Mouse (Mus musculus) midbrain, embryonic 11.5 days (tissue): ENCODE data around the gene Cdkn1a. TPM values are rescaled to one million over a fixed set of nuclear protein-coding genes. Genes with fewer than 3 reads are reported as not detected.

Experiments used
- ATAC-seq: fragments of 200-750 bp; cut with Nextera tagmentation; 2 replicates; pipeline ENCODE4 v1.8.0; 2017; ENCODE audit warnings: moderate TSS enrichment, moderate library complexity; ENCODE audit not compliant: low FRiP score
- DNase-seq: peaks from one replicate; pipeline ENCODE4 v3.0.0; 2015; ENCODE audit warnings: low spot score; ENCODE audit errors: missing footprints
- H3K27ac ChIP-seq: fragments of 300-500 bp; sonication (generic); 2 replicates; pipeline ENCODE4 v1.5.1; 2014; ENCODE audit warnings: low read depth, low read length
- H3K27me3 ChIP-seq: fragments of 300-500 bp; sonication (generic); 2 replicates; pipeline ENCODE4 v1.6.1; 2014; ENCODE audit warnings: mild to moderate bottlenecking, low read length, moderate library complexity, mixed read lengths; ENCODE audit not compliant: control insufficient read depth, insufficient read depth
- H3K36me3 ChIP-seq: fragments of 300-500 bp; sonication (generic); 2 replicates; pipeline ENCODE4 v1.6.1; 2014; ENCODE audit warnings: mild to moderate bottlenecking, low read length, moderate library complexity, mixed read lengths; ENCODE audit not compliant: control insufficient read depth, insufficient read depth
- H3K4me1 ChIP-seq: fragments of 300-500 bp; sonication (generic); 2 replicates; pipeline ENCODE4 v1.6.1; 2014; ENCODE audit warnings: low read length; ENCODE audit not compliant: control insufficient read depth, insufficient read depth
- H3K4me2 ChIP-seq: fragments of 300-500 bp; sonication (generic); 2 replicates; pipeline ENCODE4 v1.6.1; 2014; ENCODE audit warnings: mild to moderate bottlenecking, moderate library complexity
- H3K4me3 ChIP-seq: fragments of 300-500 bp; sonication (generic); 2 replicates; pipeline ENCODE4 v1.5.1; 2014; ENCODE audit warnings: low read depth, low read length
- H3K9ac ChIP-seq: fragments of 300-500 bp; sonication (generic); 2 replicates; pipeline ENCODE4 v1.6.1; 2014; ENCODE audit warnings: low read length
- H3K9me3 ChIP-seq: fragments of 300-500 bp; sonication (generic); 2 replicates; pipeline ENCODE4 v1.6.1; 2016; ENCODE audit warnings: low read length; ENCODE audit not compliant: control insufficient read depth
- WGBS: fragments of 180-500 bp; shearing (Covaris S2); extraction: QIAGEN DNeasy Blood & Tissue Kit; methylation state at CpG from one replicate; pipeline ENCODE4 v1.1.7; 2014; 5-methylcytosine and 5-hydroxymethylcytosine counted together
- polyA plus RNA-seq: library from polyadenylated mRNA; unstranded; fragments of >200 nt; fragmentation: Nextera tagmentation; extraction: Ambion mirVana; gene quantifications from 2 replicates; pipeline ENCODE4 v1.2.1, GENCODE M21; 2014

Cdkn1a gene
- polyA plus RNA-seq, 1 experiment from 2014 or later: 16.1 TPM

GRCm38 (mm10) chr17:29136236-29136635, 45.5 kb downstream of the Cdkn1a start:
- Histone ChIP-seq H3K27me3 (no peaks in the 10 kb centered on the region), H3K27ac (no peak overlapping the region), H3K4me3 (no peak overlapping the region), H3K4me1 (no peaks in the 10 kb centered on the region; the same call in 1 of the 2 replicates), H3K36me3 (no peaks in the 10 kb centered on the region), H3K4me2 (no peak overlapping the region), H3K9me3 (no peaks in the 10 kb centered on the region), H3K9ac (no peak overlapping the region)
- 62% methylated on average over 6 of the region's 6 CpGs for WGBS
- ATAC-seq: no peak
- peak; percentile 14 for DNase-seq

- no peaks in the 10 kb centered on the region; the same call in 1 of the 2 replicates for H3K4me1 ChIP-seq
- no peaks in the 10 kb centered on the region for H3K9me3 ChIP-seq
- 74% methylated on average over 7 of the region's 7 CpGs for WGBS
- H3K27me3 ChIP-seq: no peaks in the 10 kb centered on the region
- no peaks in the 10 kb centered on the region for H3K36me3 ChIP-seq
- H3K4me2 ChIP-seq: no peak overlapping the region
- ATAC-seq: no peak
- H3K4me3 ChIP-seq: no peak overlapping the region
- DNase-seq: peak; percentile 72
- H3K27ac ChIP-seq: no peak overlapping the region
- H3K9ac ChIP-seq: no peak overlapping the region
Observed at GRCm38 (mm10) chr17:29137906-29138305, 47.1 kb downstream of the Cdkn1a start.

- ATAC-seq: no peak
- Histone ChIP-seq H3K4me1 (no peaks in the 10 kb centered on the region), H3K27ac (no peak overlapping the region), H3K27me3 (no peaks in the 10 kb centered on the region), H3K36me3 (no peaks in the 10 kb centered on the region), H3K4me3 (no peak overlapping the region), H3K4me2 (no peak overlapping the region), H3K9me3 (no peaks in the 10 kb centered on the region; the same call in 1 of the 2 replicates), H3K9ac (no peak overlapping the region)
- WGBS: 79% methylated on average over 3 of the region's 3 CpGs
- no peak for DNase-seq
Observed at GRCm38 (mm10) chr17:29141577-29141976, 50.8 kb downstream of the Cdkn1a start.

GRCm38 (mm10) chr17:29143266-29143665, 52.5 kb downstream of the Cdkn1a start:
- no peak overlapping the region for H3K4me3 ChIP-seq
- H3K27ac ChIP-seq: no peak overlapping the region
- DNase-seq (no peak), ATAC-seq (no peak)
- no peaks in the 10 kb centered on the region for H3K36me3 ChIP-seq
- H3K4me1 ChIP-seq: 0 out of 2 replicates have a peak, but pooled peaks cover 2% of the 10 kb centered on the region
- no peaks in the 10 kb centered on the region for H3K27me3 ChIP-seq
- 81% methylated on average over 8 of the region's 8 CpGs for WGBS
- H3K4me2 ChIP-seq: no peak overlapping the region
- H3K9ac ChIP-seq: no peak overlapping the region
- H3K9me3 ChIP-seq: no peaks in the 10 kb centered on the region; the same call in 1 of the 2 replicates

- Histone ChIP-seq H3K9me3 (no peaks in the 10 kb centered on the region; the same call in 1 of the 2 replicates), H3K4me1 (0 out of 2 replicates have a peak, but pooled peaks cover 2% of the 10 kb centered on the region), H3K4me3 (no peak overlapping the region), H3K9ac (no peak overlapping the region), H3K36me3 (no peaks in the 10 kb centered on the region), H3K4me2 (no peak overlapping the region), H3K27me3 (no peaks in the 10 kb centered on the region), H3K27ac (no peak overlapping the region)
- DNase-seq: no peak
- ATAC-seq: no peak
- 90% methylated on average over 12 of the region's 12 CpGs for WGBS
Observed at GRCm38 (mm10) chr17:29145101-29145500, 54.3 kb downstream of the Cdkn1a start.

GRCm38 (mm10) chr17:29147273-29147672, 56.5 kb downstream of the Cdkn1a start:
- DNase-seq: no peak
- WGBS: 82% methylated on average over 14 of the region's 14 CpGs
- Histone ChIP-seq H3K4me1 (0 out of 2 replicates have a peak, but pooled peaks cover 2% of the 10 kb centered on the region), H3K36me3 (no peaks in the 10 kb centered on the region), H3K4me2 (no peak overlapping the region), H3K4me3 (no peak overlapping the region), H3K9me3 (no peaks in the 10 kb centered on the region; the same call in 1 of the 2 replicates), H3K9ac (no peak overlapping the region), H3K27me3 (no peaks in the 10 kb centered on the region), H3K27ac (no peak overlapping the region)
- no peak for ATAC-seq

- Histone ChIP-seq H3K9me3 (no peaks in the 10 kb centered on the region; the same call in 1 of the 2 replicates), H3K9ac (no peak overlapping the region), H3K36me3 (no peaks in the 10 kb centered on the region), H3K4me3 (no peak overlapping the region), H3K27ac (no peak overlapping the region), H3K4me2 (no peak overlapping the region), H3K4me1 (0 out of 2 replicates have a peak, but pooled peaks cover 2% of the 10 kb centered on the region), H3K27me3 (no peaks in the 10 kb centered on the region)
- no peak for ATAC-seq
- DNase-seq: no peak
- WGBS: 84% methylated on average over 6 of the region's 6 CpGs
Observed at GRCm38 (mm10) chr17:29147773-29148172, 57.0 kb downstream of the Cdkn1a start.

GRCm38 (mm10) chr17:29149766-29150165, 59.0 kb downstream of the Cdkn1a start:
- no peaks in the 10 kb centered on the region for H3K27me3 ChIP-seq
- H3K36me3 ChIP-seq: no peaks in the 10 kb centered on the region
- no peak overlapping the region for H3K4me3 ChIP-seq
- H3K9me3 ChIP-seq: no peaks in the 10 kb centered on the region; the same call in 1 of the 2 replicates
- DNase-seq: no peak
- no peak for ATAC-seq
- H3K4me1 ChIP-seq: 0 out of 2 replicates have a peak, but pooled peaks cover 2% of the 10 kb centered on the region
- H3K4me2 ChIP-seq: no peak overlapping the region
- no peak overlapping the region for H3K9ac ChIP-seq
- no peak overlapping the region for H3K27ac ChIP-seq
- WGBS: 74% methylated on average over 7 of the region's 7 CpGs
